Mouse (Mus musculus): ENCODE measurements around the gene St6galnac3.
A peak's percentile ranks its signal among the peaks of the same experiment; 100 is the strongest.

Gene St6galnac3

DNA sequence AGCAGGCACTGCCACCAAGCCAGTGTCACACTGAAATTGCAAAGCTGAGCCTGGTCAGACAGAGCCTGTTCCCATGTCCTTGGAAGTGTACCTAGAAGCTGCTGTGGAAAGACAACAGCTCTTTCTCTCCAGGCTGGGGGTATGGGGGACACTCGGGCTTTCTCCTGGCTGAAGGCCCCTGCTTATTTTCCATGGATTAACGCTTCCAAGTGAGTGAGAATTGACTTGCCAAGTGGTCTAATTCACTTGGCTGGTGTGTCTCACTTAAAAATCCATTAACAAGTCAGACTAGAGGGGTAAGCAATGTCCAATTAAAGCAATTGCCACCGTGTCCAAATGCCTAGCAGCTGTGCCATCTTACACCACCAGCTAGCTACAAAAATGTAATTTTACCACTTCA is 140.1 kb downstream of the St6galnac3 start:
- DNase-seq (ENCODE audit: low spot score): no peak

DNA sequence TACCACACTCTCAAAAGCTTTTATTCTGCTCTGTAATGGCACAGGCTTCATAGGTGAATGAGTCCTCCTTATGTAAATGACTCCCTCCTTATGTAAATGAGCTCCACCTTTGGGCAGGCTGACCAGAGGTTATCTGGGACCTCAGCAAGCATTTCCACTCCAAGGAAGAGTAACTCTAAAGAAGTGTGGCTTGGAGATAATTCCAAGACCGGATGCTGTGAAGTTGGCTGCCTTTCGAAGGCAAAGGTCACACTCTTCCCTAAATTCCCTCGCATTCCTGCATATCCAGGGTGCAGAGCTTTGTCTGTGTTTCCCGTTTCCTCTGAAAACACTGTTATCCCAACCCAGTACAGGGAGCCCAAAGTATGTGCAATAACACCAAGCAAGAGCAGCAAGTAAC is 142.9 kb downstream of the St6galnac3 start:
- no peak for DNase-seq (ENCODE audit: low spot score)

DNA sequence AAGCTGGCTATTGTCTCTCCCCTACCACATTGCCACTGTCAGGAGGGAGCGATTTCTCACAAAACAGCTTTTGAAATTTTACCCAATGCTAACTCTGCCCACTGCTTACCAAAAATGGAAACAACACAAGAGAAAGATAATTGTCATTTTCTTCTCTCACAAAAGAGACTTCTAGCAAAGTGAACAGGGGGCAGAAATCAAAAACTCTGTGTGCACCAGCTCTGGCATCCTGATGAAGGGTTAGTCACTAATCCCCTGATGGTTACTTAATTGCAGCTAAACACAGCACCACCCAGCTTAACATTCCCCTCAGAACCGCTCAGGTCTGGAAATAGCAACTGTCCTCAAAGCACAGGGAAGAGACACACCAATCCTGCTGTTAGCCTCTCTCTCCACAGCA is 144.3 kb downstream of the St6galnac3 start:
- DNase-seq (ENCODE audit: low spot score): no peak

DNA sequence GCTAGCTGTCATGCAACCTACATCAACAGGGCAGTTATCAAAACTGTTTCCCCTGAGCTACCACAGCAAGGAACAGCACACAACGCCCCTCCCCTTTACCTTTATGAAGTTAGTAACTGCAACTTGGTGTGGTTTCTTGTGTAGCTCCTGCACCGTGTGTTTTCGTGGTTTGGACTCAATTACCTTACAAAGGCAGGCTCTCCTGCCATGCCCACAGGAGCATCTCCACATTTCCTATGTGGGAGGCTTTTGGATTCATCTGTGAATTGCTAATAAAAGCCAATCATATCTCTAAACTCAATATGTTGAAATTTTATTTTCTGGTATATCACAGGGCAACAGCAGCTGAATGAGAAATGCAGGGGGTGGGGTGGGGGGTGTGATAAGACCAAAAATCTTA is 144.8 kb downstream of the St6galnac3 start:
- no peak for DNase-seq (ENCODE audit: low spot score)

DNA sequence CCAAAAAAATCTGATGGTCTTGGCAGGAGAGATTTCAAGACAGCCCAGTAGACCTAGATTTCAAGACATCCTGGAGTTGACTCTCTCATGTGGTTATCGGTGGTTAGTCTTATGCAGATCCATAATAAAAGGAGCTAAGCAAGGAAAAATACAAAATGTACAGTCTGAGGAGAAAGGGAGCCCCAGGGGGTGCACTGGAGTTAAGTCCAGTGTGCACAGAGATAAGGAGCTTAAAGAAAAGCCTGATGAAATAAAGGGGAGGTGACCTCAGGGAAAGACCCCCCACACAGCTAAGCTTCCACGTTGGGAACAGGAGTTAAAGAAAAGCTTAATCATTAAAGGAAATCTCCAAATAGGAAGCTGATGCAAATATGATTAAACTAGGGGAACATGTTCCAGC is 147.7 kb downstream of the St6galnac3 start:
- DNase-seq (ENCODE audit: low spot score): no peak

DNA sequence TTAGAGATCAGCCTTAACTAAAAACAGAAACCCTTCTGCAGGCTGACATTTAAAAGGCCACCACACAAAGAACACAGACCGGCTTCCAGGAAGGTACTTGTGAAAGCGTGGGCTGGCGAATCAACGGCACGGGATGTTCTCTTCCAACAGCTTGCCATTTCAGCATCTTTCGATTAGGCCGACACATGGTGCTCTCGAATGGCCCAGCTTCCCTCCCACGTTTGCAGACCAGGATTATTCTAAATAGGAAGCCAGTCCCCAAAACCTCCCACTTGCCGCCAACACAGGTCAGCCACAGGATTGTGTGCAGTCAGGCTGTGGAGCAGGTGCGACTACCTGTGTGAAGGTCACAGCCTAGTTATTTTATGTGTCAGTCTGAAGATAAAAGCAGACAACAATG is 153.8 kb downstream of the St6galnac3 start:
- DNase-seq (ENCODE audit: low spot score): no peak

DNA sequence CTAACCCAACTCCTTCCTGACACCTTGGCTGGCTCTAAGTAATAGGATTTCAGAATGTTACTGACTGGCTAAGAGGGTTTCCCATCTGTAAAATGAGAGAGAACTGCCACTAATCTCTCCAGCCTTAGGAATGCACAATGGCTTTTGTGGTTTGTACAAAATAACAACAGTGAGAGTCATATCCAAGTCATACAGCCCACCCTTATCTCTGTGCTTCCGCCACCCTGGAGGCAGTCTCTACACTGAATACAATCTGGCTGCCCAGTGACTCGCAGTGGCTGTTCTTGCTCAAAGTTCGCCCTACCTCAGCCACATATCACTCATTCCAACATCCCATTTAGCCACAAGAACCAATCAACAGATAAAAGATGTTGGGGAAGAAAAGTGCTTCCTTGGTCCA is 156.2 kb downstream of the St6galnac3 start:
- DNase-seq (ENCODE audit: low spot score): no peak

DNA sequence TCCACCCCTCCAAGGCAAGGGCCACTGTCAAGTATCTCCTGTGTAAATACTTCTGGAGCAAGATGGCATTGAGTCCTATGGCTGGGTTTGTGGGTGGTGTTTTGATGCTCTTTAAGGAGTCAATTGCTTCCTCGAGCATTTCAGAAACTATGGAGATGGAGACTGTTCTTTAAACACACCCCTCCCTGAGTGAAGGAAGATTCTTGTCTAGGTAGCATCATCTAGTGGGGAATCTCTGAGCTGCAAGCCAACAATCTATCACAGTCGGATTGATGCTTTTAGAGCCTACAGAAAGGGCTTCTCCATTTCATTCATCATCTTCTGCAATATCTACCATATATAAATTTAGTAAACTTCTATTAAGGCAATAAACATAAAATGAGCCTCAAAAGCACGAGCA is 157.1 kb downstream of the St6galnac3 start:
- DNase-seq (ENCODE audit: low spot score): no peak

DNA sequence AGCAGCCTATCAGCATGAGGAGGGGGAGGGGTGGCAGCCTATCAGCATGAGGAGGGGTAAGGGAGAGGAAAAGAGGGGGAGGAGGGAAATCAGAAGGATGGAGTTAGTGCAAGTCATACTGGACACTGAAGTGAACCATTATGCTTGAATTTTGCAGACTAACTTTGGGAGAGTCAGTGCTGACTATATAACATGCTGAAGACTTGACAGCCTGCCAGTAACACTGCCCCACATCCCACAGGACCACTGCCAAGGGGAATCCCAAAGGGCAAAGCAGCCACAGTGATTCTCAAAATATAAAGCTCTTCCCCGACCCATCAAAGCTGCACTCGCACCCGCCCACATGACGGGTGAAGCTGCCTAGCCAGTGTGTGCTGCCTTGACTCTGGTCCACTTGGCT is 157.5 kb downstream of the St6galnac3 start:
- no peak for DNase-seq (ENCODE audit: low spot score)

DNA sequence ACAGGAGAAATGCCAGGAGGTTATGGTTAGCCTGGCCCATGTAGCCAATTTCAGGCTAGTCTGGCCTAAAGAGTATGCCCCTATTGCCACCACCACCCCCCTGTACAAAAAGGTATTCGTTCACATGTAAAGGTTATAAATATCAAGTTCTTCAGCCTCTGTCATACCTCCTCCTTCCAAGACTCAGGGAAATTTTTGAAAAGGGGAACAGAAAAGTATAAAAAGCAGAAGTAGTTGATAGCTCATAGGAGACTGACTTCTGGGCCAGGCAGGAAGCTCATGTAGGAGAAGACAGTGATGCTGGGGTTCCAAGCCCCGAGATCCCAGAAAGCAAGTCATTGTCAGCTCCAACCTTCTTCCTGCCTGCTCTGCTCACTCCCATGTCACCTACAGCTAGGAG is 158.9 kb downstream of the St6galnac3 start:
- no peak for DNase-seq (ENCODE audit: low spot score)

DNA sequence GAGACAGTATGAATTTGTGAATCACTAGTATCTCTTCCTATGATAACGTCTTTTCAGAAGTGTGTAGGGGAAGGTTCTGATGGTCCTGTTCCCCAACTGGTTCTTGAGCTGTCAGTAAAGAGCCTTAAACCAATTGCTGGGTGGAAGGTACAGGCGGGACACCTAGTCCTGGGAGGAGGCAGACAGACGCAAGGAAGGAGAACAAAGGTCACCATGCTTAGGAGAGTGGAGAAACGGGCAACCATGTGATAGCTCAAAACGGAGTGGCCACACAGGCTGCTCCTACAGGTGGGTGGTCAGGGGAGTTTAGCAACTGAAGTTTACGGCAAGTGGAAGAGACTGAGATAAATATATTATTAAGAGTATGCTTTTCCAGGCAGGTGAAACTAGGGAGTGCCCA is 164.1 kb downstream of the St6galnac3 start:
- DNase-seq (ENCODE audit: low spot score): no peak

DNA sequence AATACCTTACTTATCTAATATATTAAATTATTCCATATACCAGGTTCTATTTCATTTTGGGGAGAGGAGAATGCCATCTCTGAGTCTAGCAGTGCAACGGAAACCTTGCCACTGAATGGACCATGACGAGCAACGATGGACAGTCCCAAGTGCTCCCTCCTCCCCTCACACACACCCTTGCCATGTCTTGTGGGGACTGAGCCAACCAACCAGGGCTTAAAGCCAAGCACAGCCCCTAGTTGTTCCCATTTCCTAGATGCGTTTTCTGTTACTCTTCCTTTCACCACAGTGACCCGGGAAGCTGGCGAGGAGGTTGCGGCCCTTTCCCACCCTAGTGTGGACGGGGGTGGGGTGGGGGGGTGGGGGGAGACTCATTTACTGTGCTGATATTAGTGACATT is 165.4 kb downstream of the St6galnac3 start:
- DNase-seq (ENCODE audit: low spot score): no peak

DNA sequence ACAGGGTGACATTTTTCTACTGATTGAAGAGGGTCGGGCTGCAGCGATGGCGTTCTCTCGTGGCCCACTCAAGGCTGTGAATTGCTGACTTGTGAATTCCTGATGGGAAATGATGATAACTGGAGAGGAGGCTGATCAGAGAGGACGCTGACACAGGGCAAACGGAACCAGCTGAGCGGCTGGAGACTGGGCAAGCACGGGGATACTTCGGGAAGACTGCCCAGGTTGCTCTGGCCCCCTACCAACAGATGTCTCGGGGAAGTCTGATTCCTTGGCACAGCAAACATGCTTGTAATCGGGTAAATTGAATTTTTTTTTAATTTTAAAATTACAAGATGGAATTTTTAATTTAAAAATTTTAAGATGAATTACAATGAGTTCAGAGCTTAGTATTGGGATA is 168.4 kb downstream of the St6galnac3 start:
- no peak for DNase-seq (ENCODE audit: low spot score)

DNA sequence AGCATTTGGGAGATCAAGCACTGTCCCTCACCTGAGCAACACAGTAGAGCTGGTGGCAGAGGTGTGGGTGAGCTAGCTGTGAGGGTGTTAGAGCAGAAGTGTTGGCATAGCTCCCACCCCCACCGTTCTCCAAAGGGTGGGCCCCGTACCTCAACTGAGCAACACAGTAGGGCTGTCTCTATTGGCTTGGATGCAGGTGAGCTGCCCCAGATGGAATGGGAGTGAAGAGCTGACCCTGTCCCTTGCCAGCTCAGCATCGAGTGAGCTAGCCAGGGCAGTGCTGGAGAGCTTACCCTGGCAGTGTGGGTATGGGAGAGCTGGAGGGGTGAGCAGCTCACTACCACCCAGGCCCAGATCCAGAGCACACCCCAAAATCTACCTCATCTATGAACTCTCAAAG is 171.3 kb downstream of the St6galnac3 start:
- DNase-seq (ENCODE audit: low spot score): no peak

DNA sequence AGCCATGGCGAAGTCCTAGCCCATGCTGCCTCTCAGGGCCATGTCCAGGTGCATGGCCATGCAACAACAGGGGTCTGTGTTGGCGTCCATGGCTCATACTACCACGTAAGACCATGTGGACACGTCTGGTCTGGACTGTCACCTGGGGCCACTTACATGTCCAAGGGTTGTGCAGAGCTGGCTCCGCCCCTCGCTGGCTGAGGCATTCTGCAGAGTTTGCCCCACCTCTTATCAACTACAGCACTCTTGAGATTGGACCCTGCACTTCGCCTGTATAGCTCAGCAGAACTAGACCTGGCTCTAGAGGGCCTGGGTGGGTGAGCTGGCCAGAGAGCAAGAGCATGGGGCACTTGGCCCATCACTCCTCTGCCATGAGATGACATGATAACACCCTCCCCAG is 171.7 kb downstream of the St6galnac3 start:
- no peak for DNase-seq (ENCODE audit: low spot score)

DNA sequence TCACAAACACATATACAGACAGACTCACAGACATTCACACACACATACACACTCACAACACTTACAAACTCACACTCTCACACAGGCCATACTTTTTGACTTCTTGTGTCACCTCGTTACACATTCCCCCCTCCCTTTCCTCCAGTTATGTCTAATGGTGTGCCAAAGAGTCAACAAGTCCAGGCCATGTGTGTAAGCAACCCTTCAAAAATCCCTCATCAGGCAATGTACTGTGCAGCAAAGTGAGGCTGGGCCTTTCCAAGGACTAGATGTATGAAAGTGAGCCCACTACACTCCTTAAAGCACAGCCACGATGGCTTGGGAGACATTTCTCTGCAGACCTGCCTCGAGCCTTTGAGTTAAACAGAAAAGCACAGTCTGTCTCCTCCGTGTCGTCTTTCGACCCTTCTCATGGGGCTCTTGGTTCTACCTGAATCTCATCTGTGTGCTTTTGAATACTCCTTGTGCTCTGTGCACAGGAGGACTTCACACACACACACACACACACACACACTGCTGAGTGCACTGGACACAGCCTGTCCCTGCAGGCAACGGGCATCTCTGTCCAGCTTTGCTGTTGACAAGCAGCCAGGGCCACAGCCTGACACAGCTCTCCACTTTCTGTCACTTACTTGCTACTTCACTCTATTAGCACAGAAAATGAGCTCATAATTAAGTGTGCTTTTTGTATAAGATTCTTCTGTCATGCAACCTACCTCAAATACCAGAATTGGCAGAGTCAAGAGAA is 177.9 kb downstream of the St6galnac3 start:
- DNase-seq (ENCODE audit: low spot score): no peak

DNA sequence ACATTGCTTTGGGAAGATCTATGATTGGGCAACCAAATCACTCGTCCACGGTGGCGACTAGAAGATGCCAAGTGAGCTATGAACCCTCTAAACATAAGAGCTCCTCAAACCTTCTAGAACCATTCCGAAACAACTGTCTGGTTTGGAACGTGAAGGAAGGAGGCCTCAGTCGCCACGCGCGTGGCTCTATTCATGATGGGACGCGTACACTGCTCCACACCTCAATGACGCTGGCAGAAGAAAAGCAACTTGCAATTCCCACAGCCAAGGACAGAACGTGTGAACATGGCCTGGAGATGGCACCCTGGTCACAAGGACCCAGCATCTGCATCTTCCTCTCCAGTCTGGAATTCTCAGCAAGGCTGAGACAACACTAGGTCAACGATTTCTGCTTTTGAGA is 185.1 kb downstream of the St6galnac3 start:
- no peak for DNase-seq (ENCODE audit: low spot score)

DNA sequence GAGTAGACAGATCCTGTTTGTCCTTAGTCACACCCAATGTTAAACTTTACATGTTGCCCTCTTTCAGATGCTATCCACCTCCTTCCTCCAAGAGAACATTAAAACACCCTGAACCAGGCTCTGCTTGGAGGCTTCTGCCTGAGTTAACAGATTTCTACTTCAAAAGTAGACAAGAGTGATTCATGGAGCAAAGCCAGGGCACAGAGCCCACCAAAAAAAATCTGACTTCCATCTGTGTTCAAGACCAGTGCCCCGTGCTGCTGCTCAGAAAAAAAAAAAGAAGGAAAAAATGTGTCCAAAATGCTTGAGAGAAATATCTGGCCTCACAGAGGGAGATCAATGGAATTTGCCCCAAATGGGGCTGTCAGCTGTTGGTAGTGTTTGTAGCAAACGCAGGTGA is 186.6 kb downstream of the St6galnac3 start:
- no peak for DNase-seq (ENCODE audit: low spot score)

DNA sequence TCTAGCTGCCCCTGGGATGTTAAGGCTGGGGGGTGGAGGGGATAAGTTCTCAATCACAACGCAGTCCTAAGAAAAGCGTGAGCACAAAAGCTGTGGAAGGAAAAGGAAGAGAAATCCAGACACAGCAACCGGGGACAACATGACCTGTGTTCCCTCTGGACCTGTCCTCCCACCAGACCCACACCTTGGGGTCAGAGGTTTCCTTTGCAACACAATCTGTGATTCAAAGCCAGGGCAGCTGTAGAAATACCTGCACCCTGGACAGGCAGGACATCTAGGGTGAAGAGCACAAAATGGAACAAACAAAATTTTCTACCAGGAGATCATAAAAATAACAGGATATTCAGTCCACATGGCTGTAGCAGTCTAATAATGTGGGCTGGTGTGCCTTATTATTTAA is 187.5 kb downstream of the St6galnac3 start:
- DNase-seq (ENCODE audit: low spot score): no peak

DNA sequence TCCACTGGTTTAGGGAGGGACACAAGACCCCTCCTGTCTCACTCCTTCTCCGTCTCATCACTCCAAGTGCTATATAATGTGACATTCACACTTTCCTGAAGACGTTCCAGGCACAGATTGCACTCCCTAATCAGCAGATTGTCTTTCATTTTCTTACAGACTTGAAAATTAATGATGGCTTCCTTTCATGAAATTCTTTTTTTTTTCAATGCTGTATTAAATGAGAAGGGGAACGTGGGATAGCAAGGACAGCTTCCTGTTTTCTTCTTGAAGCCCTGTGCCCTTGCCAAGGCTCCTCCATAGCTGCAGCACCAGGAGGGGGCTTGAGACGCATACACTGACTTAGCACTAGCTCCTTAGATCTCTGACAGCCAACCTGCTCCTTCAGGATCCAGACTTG is 188.7 kb downstream of the St6galnac3 start:
- no peak for DNase-seq (ENCODE audit: low spot score)

DNA sequence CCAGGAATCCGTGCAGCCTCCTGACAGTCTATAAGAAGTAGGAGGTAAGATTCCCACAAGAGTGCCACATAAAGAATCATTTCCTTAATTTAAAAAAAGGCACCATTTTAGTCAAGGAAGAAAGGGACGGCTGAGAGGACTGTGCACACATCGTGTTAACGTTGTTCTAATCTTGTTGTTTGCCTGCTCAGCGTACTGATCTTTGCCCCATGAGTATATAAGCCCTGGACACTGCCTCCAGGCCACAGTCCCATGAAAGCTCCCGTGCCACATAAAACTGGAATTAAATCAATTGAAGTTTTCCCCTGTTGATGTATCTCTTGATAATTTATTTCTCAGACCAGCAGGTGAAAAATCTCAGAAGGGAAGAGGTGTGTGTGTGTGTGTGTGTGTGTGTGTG is 195.8 kb downstream of the St6galnac3 start:
- no peak for DNase-seq (ENCODE audit: low spot score)

DNA sequence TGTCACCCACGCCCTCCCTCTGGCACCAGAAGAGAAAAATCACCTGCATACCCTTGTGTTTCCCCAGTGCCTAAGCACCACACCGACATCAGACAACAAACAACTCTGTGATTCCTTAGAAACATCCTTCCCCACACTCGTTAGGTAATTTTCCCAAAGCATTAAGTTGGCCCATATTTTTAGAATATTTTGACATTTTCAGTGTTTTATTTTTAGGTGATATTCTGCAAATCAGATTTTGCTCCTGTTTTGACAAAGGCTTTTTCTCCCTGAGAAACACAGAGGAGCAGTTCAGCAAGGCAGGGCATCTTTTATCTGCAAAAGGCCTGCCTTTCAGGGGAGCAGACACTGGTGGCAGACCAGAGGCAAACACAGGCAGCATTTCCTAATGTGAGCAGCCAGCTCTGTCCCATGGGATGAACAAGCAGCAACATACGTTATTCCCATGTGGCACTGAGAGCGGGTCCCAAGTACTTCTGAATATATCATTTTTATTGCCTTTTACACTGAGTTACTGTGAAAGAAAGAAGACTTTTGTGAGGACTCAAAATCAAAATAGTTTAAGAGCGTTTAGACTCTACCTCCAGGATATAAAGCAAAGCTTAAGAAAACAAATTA is 199.7 kb downstream of the St6galnac3 start:
- DNase-seq (ENCODE audit: low spot score): peak; percentile 15

DNA sequence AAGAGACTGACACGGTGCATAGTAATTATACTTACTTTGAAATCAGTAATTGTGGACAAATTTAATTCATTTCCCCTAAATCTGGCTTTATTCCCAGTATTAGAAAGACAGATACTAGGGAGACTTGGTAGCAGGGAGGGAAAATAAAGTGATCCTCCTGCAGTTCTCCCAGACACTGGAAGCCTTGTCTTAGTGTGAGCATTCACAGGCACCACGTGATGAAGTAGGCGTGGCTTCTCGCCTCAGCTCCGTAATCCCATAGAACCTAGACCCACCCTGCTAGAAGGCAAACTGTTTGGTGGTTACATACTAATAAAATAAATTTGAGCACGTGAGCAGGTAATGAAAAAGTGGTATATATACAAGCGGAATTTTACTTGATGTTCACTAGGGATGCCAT is 208.1 kb downstream of the St6galnac3 start:
- no peak for DNase-seq (ENCODE audit: low spot score)

DNA sequence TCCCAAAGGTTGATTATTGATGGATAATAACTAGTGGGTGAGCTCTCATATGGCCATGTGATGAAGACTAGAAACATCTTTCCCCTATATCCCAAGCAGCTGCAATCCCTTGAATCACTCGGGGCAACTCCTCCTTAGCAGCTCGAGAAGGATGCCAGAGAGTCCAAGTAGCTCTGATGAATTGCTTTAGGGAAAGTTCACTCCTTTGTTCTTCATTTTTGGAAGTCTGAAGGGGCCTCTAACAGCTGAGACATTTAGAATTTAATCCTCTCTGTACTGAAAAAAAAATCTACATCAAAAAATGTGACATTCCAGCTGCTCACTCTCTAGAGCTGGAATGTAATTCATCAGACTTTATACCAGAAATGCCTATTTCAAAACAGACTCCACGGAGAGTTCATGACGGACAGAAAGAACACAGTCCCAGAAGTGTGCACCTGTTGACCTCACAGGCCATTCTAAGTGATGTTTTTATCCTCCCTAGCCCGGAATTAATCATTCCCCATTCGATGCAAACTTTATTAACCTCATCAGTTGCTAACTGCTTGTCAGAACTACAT is 211.4 kb downstream of the St6galnac3 start:
- DNase-seq (ENCODE audit: low spot score): no peak

Data from retina, embryonic 14.5 days (tissue).